Mouse (Mus musculus) inflammation-experienced regulatory T-cells (primary cell): ENCODE results near the gene Serpinb1b. TPM values are rescaled to one million over a fixed set of nuclear protein-coding genes. Genes with fewer than 3 reads are reported as not detected.

Experiments used
- polyA plus RNA-seq, 2 experiments: library from polyadenylated mRNA; unstranded; fragments of 100-300 nt; shearing (Covaris generic); gene quantifications; one replicate each; pipeline ENCODE4 v1.2.1; 2017

The Serpinb1b gene
- not detected for polyA plus RNA-seq

DNA sequence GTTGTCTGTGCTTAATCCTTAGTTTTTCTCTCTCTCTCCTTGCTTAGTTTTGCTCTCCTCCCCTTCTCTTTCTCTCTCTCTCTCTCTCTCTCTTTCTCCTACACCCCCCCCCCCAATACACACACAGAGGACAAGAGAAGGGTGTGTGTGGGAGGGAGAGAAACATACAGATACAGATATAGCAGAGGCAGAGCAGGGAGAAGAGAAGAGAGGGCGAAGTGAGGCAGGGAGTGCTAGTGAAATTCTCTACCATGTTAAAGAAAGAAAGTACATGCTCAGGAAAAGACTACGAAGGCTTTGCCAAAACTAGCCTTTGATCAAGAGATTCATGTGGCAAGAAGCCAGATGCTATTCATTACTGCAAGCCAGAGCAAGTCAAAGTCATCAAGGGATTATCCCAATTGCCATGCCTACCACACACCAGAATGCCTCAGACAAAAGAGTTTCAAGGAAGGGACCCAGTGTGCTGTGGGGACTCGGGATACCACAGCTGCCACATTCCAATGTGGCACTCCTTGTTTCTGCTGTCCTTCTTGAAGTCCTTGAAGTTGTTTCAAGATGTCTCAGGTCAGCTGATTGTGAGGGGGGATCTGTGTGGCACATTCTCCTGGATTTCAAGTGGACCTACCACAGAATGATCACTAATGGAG, at the start of gene Serpinb1b:
Serpinb1b (plus strand) TSS at position 520 of the 650 bp plus-strand sequence.

Other genes with a start within 250 kb of the Serpinb1b start
- 10 to 100 TPM in 1 of 2 experiments, 1 to 10 TPM in 1; 3.9 to 14.4 TPM for gene Serpinb1a, start 227.4 kb upstream of the Serpinb1b start, polyA plus RNA-seq
- under 1 TPM in 1 of 2 experiments, not detected in 1; 0.56 TPM for gene Serpinb1c, start 180.4 kb upstream of the Serpinb1b start, polyA plus RNA-seq
- 10 to 100 TPM in 1 of 2 experiments, 1 to 10 TPM in 1; 6.8 to 19.9 TPM for gene Serpinb6b, start 113.4 kb upstream of the Serpinb1b start, polyA plus RNA-seq
- 10 to 100 TPM; 18.8 to 24.9 TPM for gene Serpinb9, start 75.3 kb upstream of the Serpinb1b start, polyA plus RNA-seq
- gene Serpinb9b, start 51.2 kb upstream of the Serpinb1b start, polyA plus RNA-seq, result under 1 TPM; 0.37 to 0.91 TPM
- gene Serpinb9c, start 81.2 kb downstream of the Serpinb1b start, polyA plus RNA-seq, result 1 to 10 TPM in 1 of 2 experiments, under 1 TPM in 1; 0.14 to 1.9 TPM
- under 1 TPM in 1 of 2 experiments, not detected in 1; 0.49 TPM for gene Serpinb9d, start 114.4 kb downstream of the Serpinb1b start, polyA plus RNA-seq
- under 1 TPM in 1 of 2 experiments, not detected in 1; 0.18 TPM for gene Serpinb9e, start 171.0 kb downstream of the Serpinb1b start, polyA plus RNA-seq
- gene Serpinb9f, start 245.5 kb downstream of the Serpinb1b start, polyA plus RNA-seq, result under 1 TPM in 1 of 2 experiments, not detected in 1; 0.52 TPM